8 mouse cellular contexts compared by ENCODE assay signal in the genomic region with DNA sequence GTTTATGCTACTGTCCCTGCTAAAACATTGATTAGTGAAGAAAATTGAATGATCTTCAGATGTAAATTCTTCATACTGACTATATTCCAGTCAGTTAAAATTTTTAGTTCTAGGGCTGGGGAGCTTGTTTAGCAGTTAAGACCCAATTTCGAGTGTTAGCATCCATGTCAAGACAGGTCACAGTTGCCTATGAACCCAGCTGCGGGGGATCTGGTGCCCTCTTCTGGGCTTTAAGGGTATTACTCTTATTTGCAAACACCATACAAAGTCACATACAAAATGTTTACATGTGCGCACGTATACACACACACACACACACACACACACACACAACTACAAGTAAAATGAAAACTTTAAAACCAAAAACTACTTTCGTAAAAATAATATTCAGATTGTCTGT. TPM values are rescaled to one million over a fixed set of nuclear protein-coding genes. Genes with fewer than 3 reads are reported as not detected.
A peak's percentile ranks its signal among the peaks of the same experiment; 100 is the strongest.
DNase-seq lines count a peak whose midpoint lies in the region; ATAC-seq and TF ChIP-seq lines count a peak whose summit lies in the region.

No protein-coding gene starts in this region.

- no peak overlapping the region for H3K4me3 ChIP-seq in forebrain, embryonic 11.5 days (ENCODE audit: low read depth, low read length)
- no peak overlapping the region for H3K4me3 ChIP-seq in forebrain, embryonic 12.5 days (replicated peaks)
- H3K4me3 ChIP-seq in neural tube, embryonic 15.5 days (replicated peaks): no peak overlapping the region
- no peak overlapping the region for H3K4me3 ChIP-seq in liver, embryonic 13.5 days (replicated peaks)
- H3K4me3 ChIP-seq in small intestine, adult 2 months (ENCODE audit: low read depth, low read length): no peak overlapping the region

- WGBS in forebrain, embryonic 11.5 days: 52% methylated on average over 5 of the region's 5 CpGs
- WGBS in forebrain, embryonic 12.5 days: 59% methylated on average over 5 of the region's 5 CpGs
- WGBS in neural tube, embryonic 15.5 days: 55% methylated on average over 5 of the region's 5 CpGs
- WGBS in liver, embryonic 13.5 days (ENCODE audit: insufficient replicate concordance): 35% methylated on average over 5 of the region's 5 CpGs
- 48% methylated on average over 5 of the region's 5 CpGs for whole genome bisulfite sequencing in small intestine, adult 2 months

- DNase-seq in forebrain, embryonic 11.5 days (ENCODE audit: low spot score): peak; percentile 54
- DNase-seq in neural tube, embryonic 10.5 days (ENCODE audit: extremely low spot score, low spot score): peak; percentile 20
- peak; percentile 9 to 39 for DNase-seq in cerebellum, postnatal 25 days
- DNase-seq in liver, embryonic 13.5 days: peak; percentile 33
- DNase-seq in right cerebral cortex, postnatal 10 days (ENCODE audit: low spot score in 2 of 2): no peak

- no peaks in the 10 kb centered on the region for H3K27me3 ChIP-seq in forebrain, embryonic 11.5 days (ENCODE audit: control insufficient read depth, insufficient read depth, low read length)
- no peaks in the 10 kb centered on the region for H3K27me3 ChIP-seq in forebrain, embryonic 12.5 days
- no peaks in the 10 kb centered on the region for H3K27me3 ChIP-seq in neural tube, embryonic 15.5 days (replicated peaks)
- H3K27me3 ChIP-seq in liver, embryonic 13.5 days: no peaks in the 10 kb centered on the region
- no peaks in the 10 kb centered on the region for H3K27me3 ChIP-seq in small intestine, adult 2 months (ENCODE audit: control insufficient read depth, insufficient read depth, low read length)

- no peaks in the 10 kb centered on the region for H3K9me3 ChIP-seq in forebrain, embryonic 11.5 days (ENCODE audit: control insufficient read depth, low read length)
- H3K9me3 ChIP-seq in forebrain, embryonic 12.5 days: no peaks in the 10 kb centered on the region
- no peaks in the 10 kb centered on the region for H3K9me3 ChIP-seq in neural tube, embryonic 15.5 days (replicated peaks)
- H3K9me3 ChIP-seq in liver, embryonic 13.5 days (replicated peaks): no peaks in the 10 kb centered on the region

- no peak for TF ChIP-seq POLR2A in small intestine, adult 2 months (IDR thresholded peaks at IDR 0.05; ENCODE audit: low read depth, low read length)

- H3K9ac ChIP-seq in forebrain, embryonic 11.5 days (ENCODE audit: low read length): no peak overlapping the region
- H3K9ac ChIP-seq in forebrain, embryonic 12.5 days: no peak overlapping the region
- H3K9ac ChIP-seq in neural tube, embryonic 15.5 days (replicated peaks): no peak overlapping the region
- no peak overlapping the region for H3K9ac ChIP-seq in liver, embryonic 13.5 days

- TF ChIP-seq CTCF in small intestine, adult 2 months (IDR thresholded peaks at IDR 0.05; ENCODE audit: extremely low read depth, insufficient read length, insufficient replicate concordance, low read depth, low read length): peak; percentile 74; the same call in 1 of the 2 replicates

- H3K4me2 ChIP-seq in forebrain, embryonic 11.5 days (ENCODE audit: low read depth, low read length, severe bottlenecking): no peak overlapping the region
- H3K4me2 ChIP-seq in forebrain, embryonic 12.5 days: no peak overlapping the region
- H3K4me2 ChIP-seq in neural tube, embryonic 15.5 days: no peak overlapping the region
- H3K4me2 ChIP-seq in liver, embryonic 13.5 days: no peak overlapping the region

- H3K36me3 ChIP-seq in forebrain, embryonic 11.5 days (ENCODE audit: control insufficient read depth, insufficient read depth, low read length): no peaks in the 10 kb centered on the region; the same call in none of the 2 replicates
- H3K36me3 ChIP-seq in forebrain, embryonic 12.5 days (replicated peaks): peaks cover 73% of the 10 kb centered on the region
- H3K36me3 ChIP-seq in neural tube, embryonic 15.5 days: peaks cover 77% of the 10 kb centered on the region
- peaks cover 38% of the 10 kb centered on the region for H3K36me3 ChIP-seq in liver, embryonic 13.5 days
- H3K36me3 ChIP-seq in small intestine, adult 2 months (ENCODE audit: control insufficient read depth, insufficient read depth, low read length): peaks cover 38% of the 10 kb centered on the region

- no peak overlapping the region for H3K27ac ChIP-seq in forebrain, embryonic 11.5 days (ENCODE audit: low read depth, low read length)
- H3K27ac ChIP-seq in forebrain, embryonic 12.5 days: no peak overlapping the region
- H3K27ac ChIP-seq in neural tube, embryonic 15.5 days (replicated peaks): no peak overlapping the region
- H3K27ac ChIP-seq in liver, embryonic 13.5 days: no peak overlapping the region
- H3K27ac ChIP-seq in small intestine, adult 2 months (ENCODE audit: insufficient read depth, low read depth, low read length): no peak overlapping the region

- no peaks in the 10 kb centered on the region for H3K4me1 ChIP-seq in forebrain, embryonic 11.5 days (replicated peaks; ENCODE audit: control insufficient read depth, insufficient read depth, low read length)
- H3K4me1 ChIP-seq in forebrain, embryonic 12.5 days: no peaks in the 10 kb centered on the region
- no peaks in the 10 kb centered on the region for H3K4me1 ChIP-seq in neural tube, embryonic 15.5 days
- H3K4me1 ChIP-seq in liver, embryonic 13.5 days (replicated peaks): no peaks in the 10 kb centered on the region
- H3K4me1 ChIP-seq in small intestine, adult 2 months (ENCODE audit: control insufficient read depth, insufficient read depth, insufficient read length, low read length): no peaks in the 10 kb centered on the region

- no peak for ATAC-seq in forebrain, embryonic 11.5 days (replicated peaks; ENCODE audit: low FRiP score)
- no peak for ATAC-seq in forebrain, embryonic 12.5 days (ENCODE audit: low FRiP score)
- ATAC-seq in neural tube, embryonic 15.5 days (ENCODE audit: low FRiP score): no peak
- no peak for ATAC-seq in liver, embryonic 13.5 days (ENCODE audit: low read depth)

RNA-seq across cellular contexts. Expression of a gene that starts 24.2 kb away (rescaled TPM):
- polyA plus RNA-seq in forebrain, embryonic 11.5 days (2014; fragmentation: Nextera tagmentation; extraction: Ambion mirVana): 40.6 and 40.7 TPM in 2 replicates
- 56.7 and 64.7 TPM in 2 replicates for polyA plus RNA-seq in forebrain, embryonic 12.5 days (2016; fragmentation: Nextera tagmentation; extraction: Ambion mirVana)
- polyA plus RNA-seq in neural tube, embryonic 15.5 days (2015; fragmentation: Nextera tagmentation; extraction: Ambion mirVana): 69.1 and 80.0 TPM in 2 replicates
- 14.4 and 17.5 TPM in 2 replicates for polyA plus RNA-seq in liver, embryonic 13.5 days (2015; fragmentation: Nextera tagmentation; extraction: Ambion mirVana)
- 4.3 and 7.8 TPM in 2 replicates for polyA plus RNA-seq in small intestine, adult 2 months (2012; rRNA removed)

RNA-seq across cellular contexts. Expression of a gene that starts 52.2 kb away (rescaled TPM):
- polyA plus RNA-seq in forebrain, embryonic 11.5 days (2014; fragmentation: Nextera tagmentation; extraction: Ambion mirVana): 38.9 and 47.9 TPM in 2 replicates
- polyA plus RNA-seq in forebrain, embryonic 12.5 days (2016; fragmentation: Nextera tagmentation; extraction: Ambion mirVana): 42.1 and 43.7 TPM in 2 replicates
- 57.3 and 62.1 TPM in 2 replicates for polyA plus RNA-seq in neural tube, embryonic 15.5 days (2015; fragmentation: Nextera tagmentation; extraction: Ambion mirVana)
- 16.2 and 21.1 TPM in 2 replicates for polyA plus RNA-seq in liver, embryonic 13.5 days (2015; fragmentation: Nextera tagmentation; extraction: Ambion mirVana)
- polyA plus RNA-seq in small intestine, adult 2 months (2012; rRNA removed): 56.2 and 118 TPM in 2 replicates

Comparison
In these comparisons a context has a peak if more than half of its experiments do, and no peak if none do; other contexts are left out.
1. DNase-seq: peak in forebrain, embryonic 11.5 days (single experiment), neural tube, embryonic 10.5 days (single experiment), cerebellum, postnatal 25 days (2 of 2) and liver, embryonic 13.5 days (single experiment); none in right cerebral cortex, postnatal 10 days (0 of 2).